Mouse (Mus musculus) stomach, postnatal 0 days (tissue): Measurements from ENCODE around the gene Eya3. TPM values are rescaled to one million over a fixed set of nuclear protein-coding genes. Genes with fewer than 3 reads are reported as not detected.
A peak's percentile ranks its signal among the peaks of the same experiment; 100 is the strongest.
"Not testable (repeated sequence)": the region's sequence is repeated elsewhere in the genome, so short reads cannot be mapped to it uniquely, and the experiment has no call there.

ENCODE experiments used
- ATAC-seq: fragments of 200-750 bp; cut with Nextera tagmentation; 2 replicates; pipeline ENCODE4 v1.8.0; 2017; ENCODE audit not compliant: low FRiP score, low TSS enrichment
- DNase-seq: peaks from one replicate; pipeline ENCODE4 v3.0.0-alpha.2; 2016; ENCODE audit warnings: low spot score
- H3K27ac ChIP-seq: fragments of 300-500 bp; sonication (generic); replicated peaks from 2 replicates; pipeline ENCODE4 v1.5.1; 2014; ENCODE audit warnings: mild to moderate bottlenecking, control low read depth
- H3K27me3 ChIP-seq: fragments of 300-500 bp; sonication (generic); 2 replicates; pipeline ENCODE4 v1.6.1; 2014; ENCODE audit warnings: low read length; ENCODE audit not compliant: control insufficient read depth, insufficient read depth
- H3K36me3 ChIP-seq: fragments of 300-500 bp; sonication (generic); 2 replicates; pipeline ENCODE4 v1.6.1; 2014; ENCODE audit warnings: low read length, mixed read lengths; ENCODE audit not compliant: control insufficient read depth, insufficient read depth
- H3K4me1 ChIP-seq: fragments of 300-500 bp; sonication (generic); replicated peaks from 2 replicates; pipeline ENCODE4 v1.6.1; 2014; ENCODE audit warnings: antibody characterized with exemption; ENCODE audit not compliant: control insufficient read depth, insufficient read depth
- H3K4me2 ChIP-seq: fragments of 300-500 bp; sonication (generic); replicated peaks from 2 replicates; pipeline ENCODE4 v1.6.1; 2014; ENCODE audit warnings: low read depth, mild to moderate bottlenecking, control low read depth, moderate library complexity
- H3K4me3 ChIP-seq: fragments of 300-500 bp; sonication (generic); 2 replicates; pipeline ENCODE4 v1.5.1; 2014; ENCODE audit warnings: low read depth, low read length, control low read depth
- H3K9ac ChIP-seq: fragments of 300-500 bp; sonication (generic); 2 replicates; pipeline ENCODE4 v1.6.1; 2014; ENCODE audit warnings: mild to moderate bottlenecking, low read length, control low read depth, mixed read lengths
- H3K9me3 ChIP-seq: fragments of 300-500 bp; sonication (generic); 2 replicates; pipeline ENCODE4 v1.6.1; 2016; ENCODE audit warnings: low read length; ENCODE audit not compliant: control insufficient read depth
- CTCF ChIP-seq: IDR thresholded peaks from 2 replicates; pipeline ENCODE4 v1.5.1; 2016; ENCODE audit warnings: antibody characterized with exemption, low read depth, mild to moderate bottlenecking, moderate library complexity
- EP300 ChIP-seq: optimal IDR thresholded peaks from 2 replicates; pipeline ENCODE3; 2016; ENCODE audit warnings: antibody characterized with exemption
- WGBS: fragments of 180-500 bp; shearing (Covaris S2); extraction: QIAGEN DNeasy Blood & Tissue Kit; methylation state at CpG from one replicate; pipeline ENCODE4 v1.1.7; 2014; 5-methylcytosine and 5-hydroxymethylcytosine counted together
- polyA plus RNA-seq: library from polyadenylated mRNA; unstranded; fragments of >200 nt; fragmentation: Nextera tagmentation; extraction: Ambion mirVana; gene quantifications from 2 replicates; pipeline ENCODE4 v1.2.1, GENCODE M21; 2015

The Eya3 gene
- polyA plus RNA-seq, 1 experiment from 2014 or later: 10.4 TPM

DNA sequence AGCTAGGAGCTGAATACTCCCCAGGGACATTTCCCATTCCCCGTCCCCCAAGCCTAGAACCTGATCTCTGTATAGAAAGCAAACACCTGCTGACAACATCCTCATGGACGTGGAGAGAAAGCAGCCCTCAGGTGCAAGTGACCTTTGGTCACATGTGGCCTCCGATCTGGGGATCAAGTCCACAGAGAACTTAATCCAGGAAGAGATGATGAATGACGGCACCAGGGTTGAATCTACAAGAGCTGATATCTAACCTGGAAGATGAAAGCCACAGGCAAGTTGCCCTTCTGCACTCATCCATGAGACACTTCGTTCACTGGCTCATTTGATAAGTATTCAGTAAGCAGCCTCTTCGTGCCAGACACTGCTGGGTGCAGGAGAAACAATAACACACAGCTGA, 123.8 kb downstream of the Eya3 start:
- 54% methylated on average over 6 of the region's 6 CpGs for WGBS
- ATAC-seq: no peak

DNA sequence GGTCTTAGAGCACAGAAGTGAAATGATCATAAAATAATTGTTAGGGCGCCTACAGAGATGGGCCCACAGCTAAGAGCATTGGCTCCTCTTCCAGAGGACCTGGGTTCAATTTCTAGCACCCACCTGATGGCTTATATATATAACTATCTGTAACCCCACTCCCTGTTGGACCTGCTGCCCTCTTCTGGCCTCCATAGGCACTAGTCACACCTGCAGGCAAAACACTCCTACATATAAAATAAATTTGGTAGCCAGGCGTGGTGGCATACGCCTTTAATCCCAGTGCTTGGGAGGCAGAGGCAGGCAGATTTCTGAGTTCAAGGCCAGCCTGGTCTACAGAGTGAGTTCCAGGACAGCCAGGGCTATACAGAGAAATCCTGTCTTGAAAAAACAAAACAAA, 124.3 kb downstream of the Eya3 start:
- DNase-seq, H3K4me3 ChIP-seq, ATAC-seq, H3K4me2 ChIP-seq, H3K36me3 ChIP-seq, H3K27me3 ChIP-seq, H3K4me1 ChIP-seq, H3K9ac ChIP-seq, H3K9me3 ChIP-seq, H3K27ac ChIP-seq: not testable (repeated sequence)
- WGBS: 83% methylated on average over 3 of the region's 3 CpGs

More for the DNA sequence above, 123.8 kb downstream of the Eya3 start:
- no peak for DNase-seq
- no peaks in the 10 kb centered on the region for H3K4me1 ChIP-seq
- H3K36me3 ChIP-seq: no peaks in the 10 kb centered on the region
- H3K4me3 ChIP-seq: no peak overlapping the region
- H3K27me3 ChIP-seq: no peaks in the 10 kb centered on the region
- no peak for TF ChIP-seq CTCF
- TF ChIP-seq EP300: no peak
- H3K27ac ChIP-seq: no peak overlapping the region
- no peak overlapping the region for H3K4me2 ChIP-seq
- no peaks in the 10 kb centered on the region for H3K9me3 ChIP-seq
- H3K9ac ChIP-seq: no peak overlapping the region

DNA sequence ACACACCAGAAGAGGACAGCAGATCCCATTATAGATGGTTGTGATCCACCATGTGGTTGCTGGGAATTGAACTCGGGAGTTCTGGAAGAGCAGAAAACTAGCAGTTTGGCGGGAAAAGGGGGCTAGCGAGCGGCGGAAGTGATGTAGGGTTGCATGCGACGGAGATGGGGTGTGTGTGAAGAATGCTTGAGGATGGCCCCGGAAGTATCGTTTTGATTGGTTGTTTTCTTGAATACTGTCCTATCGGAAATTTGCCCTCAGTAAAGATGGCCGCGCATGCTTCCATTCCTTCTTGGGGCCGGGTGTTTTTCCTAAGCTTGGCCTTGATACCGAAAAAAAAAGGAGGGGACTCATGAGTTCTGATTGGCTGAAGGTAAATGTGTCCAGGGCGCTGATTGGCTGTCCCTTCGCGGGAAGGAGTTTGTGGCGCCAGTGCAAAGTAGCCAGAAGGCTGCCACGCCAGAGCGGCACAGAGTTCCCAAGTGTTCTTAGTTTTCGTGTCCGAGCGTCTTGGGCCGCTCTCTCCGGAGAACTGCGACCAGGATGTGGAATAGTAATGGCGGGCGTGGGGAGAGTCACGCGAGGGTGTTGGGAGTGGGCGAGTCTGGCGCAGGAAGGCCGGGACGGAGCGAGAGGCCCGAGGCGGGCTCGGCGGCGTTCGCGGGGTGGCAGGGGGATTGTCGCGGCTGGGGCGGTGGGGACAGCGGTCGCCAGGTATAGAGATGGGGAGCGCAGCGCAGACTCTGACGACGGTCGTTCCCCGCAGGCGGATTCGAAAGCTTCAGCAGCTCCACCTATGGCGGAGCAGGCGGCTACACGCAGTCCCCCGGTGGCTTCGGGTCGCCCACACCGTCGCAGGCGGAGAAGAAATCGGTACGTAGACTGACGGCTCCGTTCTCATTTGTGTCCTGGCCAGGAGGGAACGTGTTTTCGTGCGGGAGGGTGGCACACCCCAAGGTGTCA, 129.4 kb downstream of the Eya3 start, which contains the start of gene Rpa2:
TSS of gene Rpa2 (plus strand) at position 419 of the 963 bp plus-strand sequence.
- WGBS: under 1% methylated on average over 67 of the region's 71 CpGs
- H3K4me1 ChIP-seq: no peaks in the 10 kb centered on the region
- peak; percentile 96 for ATAC-seq
- peak within 1 kb of the TSS; percentile 92 for H3K4me2 ChIP-seq
- peak within 1 kb of the TSS; percentile 74 for H3K9ac ChIP-seq
- H3K27me3 ChIP-seq: no peaks in the 10 kb centered on the region
- peaks cover 3% of the 10 kb centered on the region; the same call in 1 of the 2 replicates for H3K36me3 ChIP-seq
- peak within 1 kb of the TSS; percentile 74 for H3K4me3 ChIP-seq
- no peaks in the 10 kb centered on the region for H3K9me3 ChIP-seq
- peak within 1 kb of the TSS; percentile 86 for H3K27ac ChIP-seq
- TF ChIP-seq EP300: peak; percentile 93
- peak; percentile 15; the same call in 1 of the 2 replicates for TF ChIP-seq CTCF
- DNase-seq: peak; percentile 97

DNA sequence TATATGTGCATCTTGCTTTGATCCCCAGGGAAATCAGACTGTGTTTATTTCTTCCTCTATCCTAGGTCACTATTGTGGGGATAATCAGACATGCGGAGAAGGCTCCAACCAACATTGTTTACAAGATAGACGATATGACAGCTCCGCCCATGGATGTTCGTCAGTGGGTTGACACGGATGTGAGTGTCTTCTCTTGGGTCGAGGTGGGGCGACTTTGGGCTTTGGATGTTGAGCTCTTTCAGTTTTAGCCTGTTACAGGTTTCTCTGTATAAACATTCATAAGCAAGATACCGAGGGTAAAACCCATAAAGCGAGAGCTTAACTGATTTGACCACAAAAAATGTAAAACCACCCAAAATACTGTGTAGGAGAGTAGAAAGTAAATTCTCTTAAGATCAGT, 133.0 kb downstream of the Eya3 start:
- Histone ChIP-seq H3K36me3 (peaks cover 20% of the 10 kb centered on the region), H3K9me3 (no peaks in the 10 kb centered on the region), H3K27ac (no peak overlapping the region), H3K9ac (no peak overlapping the region), H3K4me1 (no peaks in the 10 kb centered on the region), H3K27me3 (no peaks in the 10 kb centered on the region), H3K4me3 (no peak overlapping the region), H3K4me2 (no peak overlapping the region)
- TF ChIP-seq CTCF: no peak
- TF ChIP-seq EP300: no peak
- 84% methylated on average over 9 of the region's 9 CpGs for WGBS
- no peak for DNase-seq
- ATAC-seq: no peak

Other genes with a start within 250 kb of the Eya3 start
- gene Phactr4, start 216.5 kb upstream of the Eya3 start, polyA plus RNA-seq: 17.6 and 20.6 TPM in 2 replicates
- gene Med18, start 175.1 kb upstream of the Eya3 start, polyA plus RNA-seq: 12.2 and 13.6 TPM in 2 replicates
- 7.6 and 8.2 TPM in 2 replicates for gene Sesn2, start 128.5 kb upstream of the Eya3 start, polyA plus RNA-seq
- 1,179 and 1,213 TPM in 2 replicates for gene Atpif1, start 105.3 kb upstream of the Eya3 start, polyA plus RNA-seq
- 103 and 116 TPM in 2 replicates for gene Dnajc8, start 103.4 kb upstream of the Eya3 start, polyA plus RNA-seq
- 0.88 and 0.90 TPM in 2 replicates for gene Ptafr, start 74.9 kb upstream of the Eya3 start, polyA plus RNA-seq
- 1.8 and 2.5 TPM in 2 replicates for gene Xkr8, start 93.6 kb downstream of the Eya3 start, polyA plus RNA-seq
- 4.6 and 5.2 TPM in 2 replicates for gene Smpdl3b, start 118.3 kb downstream of the Eya3 start, polyA plus RNA-seq
- gene Rpa2, start 129.3 kb downstream of the Eya3 start, polyA plus RNA-seq: 29.8 and 32.1 TPM in 2 replicates
- gene Themis2, start 157.4 kb downstream of the Eya3 start, polyA plus RNA-seq: 0.72 and 0.79 TPM in 2 replicates
- 18.7 and 18.9 TPM in 2 replicates for gene Ppp1r8, start 204.2 kb downstream of the Eya3 start, polyA plus RNA-seq
- gene Stx12, start 245.5 kb downstream of the Eya3 start, polyA plus RNA-seq: 56.4 and 56.7 TPM in 2 replicates